Mouse (Mus musculus) thymus, adult 2 months (tissue): ENCODE measurements around the gene Sema7a.

ENCODE experiments used
- CTCF ChIP-seq: fragments of 200-500 bp; IDR thresholded peaks from 2 replicates; pipeline ENCODE4 v1.5.1; 2012; ENCODE audit warnings: mild to moderate bottlenecking, control low read depth, low read length, moderate library complexity, borderline replicate concordance; ENCODE audit not compliant: control insufficient read depth, poor library complexity, insufficient read depth; ENCODE audit errors: extremely low read depth
- POLR2A ChIP-seq: fragments of 200-500 bp; IDR thresholded peaks from 2 replicates; pipeline ENCODE4 v1.6.1; 2012; ENCODE audit warnings: mild to moderate bottlenecking, low read length, control low read depth, moderate library complexity; ENCODE audit not compliant: control insufficient read depth, poor library complexity, insufficient read depth; ENCODE audit errors: extremely low read depth

- no peak for TF ChIP-seq CTCF
- no peak for TF ChIP-seq POLR2A
These were observed 37.8 kb upstream of the Sema7a start for GRCm38 (mm10) chr9:57902132-57902531.
